Mouse (Mus musculus) layer of hippocampus, adult 9-10 months (tissue): ENCODE measurements around the gene Cbfb.
"Not testable (repeated sequence)": the region's sequence is repeated elsewhere in the genome, so short reads cannot be mapped to it uniquely, and the experiment has no call there.

ENCODE experiments used
- DNase-seq: peaks from one replicate; pipeline ENCODE4 v3.0.0; 2022; ENCODE audit warnings: low spot score

Gene Cbfb

DNA sequence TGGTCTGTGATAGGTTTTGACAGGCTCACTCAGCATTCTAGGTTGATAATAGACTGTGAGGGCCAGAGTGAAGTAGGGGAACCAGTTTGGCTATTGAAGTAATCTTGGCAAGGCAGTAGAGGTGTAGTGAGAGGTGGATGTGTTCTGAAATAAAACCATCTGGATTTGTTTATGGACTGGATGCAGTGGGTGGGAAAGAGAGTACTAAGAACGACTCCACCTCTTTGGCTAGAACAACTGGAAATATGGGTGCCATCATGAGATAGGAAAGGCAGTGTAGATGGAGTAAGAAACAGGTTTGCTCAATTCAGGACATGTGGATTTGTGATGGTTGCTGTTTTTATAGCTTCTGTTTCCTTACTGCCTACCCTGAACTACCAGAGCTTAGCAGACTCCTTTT, 11.7 kb downstream of the Cbfb start:
- DNase-seq = no peak

DNA sequence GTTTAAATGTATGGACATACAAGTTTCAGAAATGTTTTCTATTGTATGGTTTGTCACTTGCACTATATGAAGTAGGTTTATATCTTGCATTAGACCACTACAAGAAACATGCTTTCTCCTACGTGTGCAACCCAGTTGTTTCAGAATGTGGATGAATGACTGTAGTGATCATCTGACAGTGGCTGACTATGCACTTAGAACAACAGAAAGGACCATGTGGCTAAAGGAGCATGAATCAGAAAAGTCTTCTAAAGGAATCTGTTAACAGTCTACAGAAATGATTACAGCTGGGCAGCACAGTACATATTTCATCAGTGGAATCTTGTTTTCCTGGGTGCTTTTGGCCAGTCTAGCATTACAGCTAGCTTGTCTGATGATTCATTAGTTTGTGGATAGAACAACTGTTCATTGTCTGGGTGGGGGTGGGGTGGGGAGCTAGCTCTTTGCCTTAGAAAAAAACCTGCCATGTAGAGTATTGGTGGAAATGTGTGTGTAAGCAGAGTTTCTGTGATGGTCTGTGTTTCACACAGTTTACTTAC, 16.1 kb downstream of the Cbfb start:
- no peak for DNase-seq

DNA sequence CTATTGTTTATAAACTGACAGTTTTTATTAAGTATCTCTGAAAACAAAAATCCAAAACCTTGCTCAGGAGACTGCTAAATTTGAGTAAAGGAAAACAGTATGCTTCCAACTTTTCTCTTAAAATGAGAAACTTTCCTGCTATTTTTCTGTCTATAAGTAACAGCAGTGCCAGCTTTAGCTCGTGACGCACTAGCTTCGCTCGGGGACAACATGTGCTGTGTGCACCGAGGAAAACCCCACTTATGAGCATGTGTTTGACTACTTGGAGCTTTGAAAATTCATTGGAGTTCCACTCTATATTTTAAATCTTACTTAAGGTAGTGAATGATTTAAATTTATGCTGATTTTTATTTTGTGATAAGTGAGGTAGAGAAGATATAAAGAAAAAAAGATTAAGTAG, 21.7 kb downstream of the Cbfb start:
- DNase-seq = no peak

DNA sequence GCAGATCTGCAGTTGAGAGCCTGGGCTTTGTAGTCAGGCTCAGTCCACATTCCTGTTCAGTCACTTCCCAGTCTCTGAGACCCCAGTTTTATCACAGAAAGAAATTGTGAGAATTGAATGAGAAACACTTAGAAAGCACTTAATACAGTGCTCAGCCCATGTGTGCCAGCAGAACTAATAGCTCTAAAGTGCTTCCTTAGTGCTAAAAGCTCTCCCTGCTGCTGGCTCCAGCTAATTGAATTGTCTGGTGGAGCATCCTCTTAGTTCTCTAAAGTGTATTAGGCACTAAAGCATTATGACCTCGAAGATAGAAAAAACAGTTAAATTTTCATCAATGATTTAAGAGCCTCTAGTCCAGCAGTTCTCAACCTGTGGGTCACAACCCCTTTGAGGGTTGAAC, 35.3 kb downstream of the Cbfb start:
- no peak for DNase-seq

DNA sequence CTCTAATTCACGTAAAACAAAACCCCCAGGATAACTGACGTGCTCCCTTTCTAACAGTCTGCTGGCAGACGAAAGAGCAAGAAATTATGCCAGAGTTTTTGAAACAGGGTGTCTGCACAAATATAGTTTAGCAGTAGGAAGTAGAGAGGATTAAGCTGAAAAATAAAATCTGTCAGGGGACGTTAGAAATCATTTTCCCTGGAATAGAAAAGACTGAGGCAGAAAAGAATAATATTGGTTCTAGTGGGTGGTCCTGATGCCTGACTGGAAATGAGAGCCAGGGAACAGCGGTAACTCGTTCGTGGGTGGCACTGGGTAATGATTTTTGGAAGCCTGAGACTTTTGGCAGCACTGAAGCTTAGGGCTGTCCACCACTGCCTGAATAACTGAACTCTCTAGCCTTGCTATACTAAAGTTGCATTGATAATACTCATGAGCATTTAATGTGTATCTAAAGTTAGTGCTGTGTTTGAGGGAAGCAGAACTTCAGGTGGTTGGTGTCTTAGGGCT, 36.3 kb downstream of the Cbfb start:
- peak; percentile 18 for DNase-seq

DNA sequence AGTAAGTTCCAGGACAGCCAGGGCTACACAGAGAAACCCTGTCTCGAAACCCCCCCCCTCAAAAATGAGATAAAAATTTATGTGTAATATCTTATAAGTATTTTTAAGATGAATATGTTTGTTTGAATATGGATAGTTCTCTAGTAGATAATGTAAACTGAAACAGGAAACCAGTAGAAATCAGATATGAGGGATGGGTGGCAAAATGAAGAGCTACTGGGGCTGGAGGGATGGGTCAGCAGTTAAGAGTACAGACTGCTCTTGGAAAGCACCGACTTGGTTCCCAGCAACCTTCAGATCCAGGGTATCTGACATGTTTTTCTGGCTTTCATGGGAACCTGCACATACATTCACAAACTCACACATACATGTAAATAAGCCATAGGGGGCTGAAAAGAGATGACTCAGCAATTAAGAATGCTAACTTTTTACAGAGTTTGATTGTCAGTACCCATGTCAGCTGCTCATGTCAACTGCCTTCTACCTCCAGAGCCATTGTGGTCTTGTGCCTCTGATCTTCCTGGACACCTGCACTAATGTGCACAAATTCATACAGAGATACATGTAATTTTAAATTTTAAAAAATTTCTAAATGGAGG, 37.3 kb downstream of the Cbfb start:
- no peak for DNase-seq

DNA sequence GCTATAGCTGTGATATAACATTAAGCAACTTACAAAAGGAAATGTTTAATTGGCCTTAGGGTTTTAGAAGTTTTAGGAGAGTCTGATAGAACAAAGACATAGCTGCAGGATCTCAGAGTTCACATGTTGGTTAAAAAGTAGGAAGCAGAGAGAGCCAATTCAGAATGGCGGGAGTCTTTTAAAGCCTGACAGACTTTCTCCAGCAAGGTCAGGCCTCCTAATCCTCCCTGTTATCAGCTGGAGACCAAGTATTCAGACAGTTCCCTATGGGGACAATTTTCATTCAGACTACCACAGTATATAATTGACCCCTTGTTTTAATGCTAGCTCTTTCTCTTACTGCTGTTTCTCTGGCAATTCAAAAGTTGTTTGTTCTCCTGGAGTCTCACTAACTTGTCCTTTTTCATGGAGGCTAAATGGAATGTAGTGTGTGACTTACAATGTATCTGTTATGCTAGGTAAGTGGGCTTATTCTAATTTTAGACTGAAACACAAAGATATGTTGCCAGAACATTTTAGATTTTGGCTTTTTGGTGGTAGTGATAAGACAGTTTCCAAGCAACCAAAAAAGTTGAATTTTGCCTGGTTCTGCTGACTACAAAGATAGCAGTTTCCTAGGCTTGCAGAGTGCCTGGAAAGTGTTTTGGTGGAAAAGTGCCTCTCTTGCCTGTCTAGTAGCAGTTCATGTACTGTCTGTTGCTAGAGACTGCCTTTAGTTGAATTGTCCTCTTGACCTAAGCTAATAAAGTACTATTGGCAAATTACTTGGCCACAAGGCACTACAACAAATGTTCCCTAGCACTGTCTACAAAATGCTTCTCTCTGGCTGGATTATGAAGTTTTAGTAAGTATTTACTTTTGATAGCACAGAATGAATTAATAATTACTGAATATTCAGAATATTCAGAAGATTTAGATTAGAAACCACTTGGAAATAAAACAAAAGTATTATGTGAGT, 39.0 kb downstream of the Cbfb start:
- DNase-seq = no peak

DNA sequence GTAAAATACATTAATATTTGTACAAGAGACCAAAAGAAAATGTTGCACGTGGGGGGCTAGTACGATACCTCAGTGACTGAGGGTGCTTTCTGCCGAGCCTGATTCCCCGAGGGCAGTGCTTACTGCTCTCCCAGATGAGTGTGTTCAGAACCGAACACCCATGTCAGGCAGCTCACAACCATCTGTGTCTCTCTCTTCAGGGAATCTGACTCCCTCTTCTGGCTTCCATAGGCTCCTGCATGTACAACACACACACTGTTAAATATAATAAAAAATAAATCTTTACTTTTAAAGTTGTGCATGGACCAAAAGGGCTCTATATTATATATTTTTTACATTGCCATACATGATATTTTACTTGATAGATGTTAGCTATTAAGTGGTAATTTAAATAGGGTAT, 43.6 kb downstream of the Cbfb start:
- DNase-seq = no peak

DNA sequence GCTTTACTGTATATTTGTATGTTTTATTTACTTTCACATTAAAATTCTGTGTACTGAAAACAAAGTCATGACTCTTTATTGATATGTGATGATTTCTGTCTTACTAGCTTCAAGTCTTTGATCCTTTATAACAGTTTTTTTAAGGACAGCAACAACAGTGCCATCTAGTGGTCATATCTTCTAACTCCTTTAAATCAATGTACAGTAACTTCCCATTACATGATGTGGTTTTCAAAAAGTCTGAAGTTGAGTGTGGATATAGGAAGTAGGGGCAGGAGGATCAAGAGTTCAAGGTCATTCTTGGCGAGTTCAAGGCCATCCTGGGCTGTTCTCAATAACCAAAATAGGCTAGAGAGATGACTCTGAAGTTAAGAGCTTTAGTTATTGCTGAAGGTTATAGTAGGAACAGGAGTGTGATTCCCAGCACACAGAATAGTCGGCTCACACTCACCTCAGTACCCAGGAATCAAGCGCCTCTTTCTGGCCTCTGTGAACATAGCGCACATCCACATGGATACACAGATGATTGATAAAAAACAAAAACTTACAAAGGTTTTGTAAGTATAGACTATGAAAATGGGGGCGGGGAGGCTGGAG, 47.5 kb downstream of the Cbfb start:
- DNase-seq = peak; percentile 81

DNA sequence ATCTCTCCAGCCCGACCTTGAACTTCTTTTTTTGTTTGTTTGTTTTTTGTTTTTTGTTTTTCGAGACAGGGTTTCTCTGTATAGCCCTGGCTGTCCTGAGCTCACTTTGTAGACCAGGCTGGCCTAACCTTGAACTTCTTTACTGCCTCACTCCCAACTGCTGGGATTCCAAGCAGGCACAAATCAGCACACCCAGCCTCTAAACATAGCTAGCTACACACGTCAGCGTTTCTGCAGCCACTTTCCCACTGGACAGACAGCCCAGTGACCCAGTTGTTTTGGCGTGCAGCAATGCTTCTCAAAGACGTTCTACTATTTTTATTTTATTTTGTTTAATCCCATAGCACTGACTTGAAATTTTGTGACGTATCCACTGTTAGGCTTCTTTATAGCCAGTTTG, 53.4 kb downstream of the Cbfb start:
- DNase-seq = no peak

DNA sequence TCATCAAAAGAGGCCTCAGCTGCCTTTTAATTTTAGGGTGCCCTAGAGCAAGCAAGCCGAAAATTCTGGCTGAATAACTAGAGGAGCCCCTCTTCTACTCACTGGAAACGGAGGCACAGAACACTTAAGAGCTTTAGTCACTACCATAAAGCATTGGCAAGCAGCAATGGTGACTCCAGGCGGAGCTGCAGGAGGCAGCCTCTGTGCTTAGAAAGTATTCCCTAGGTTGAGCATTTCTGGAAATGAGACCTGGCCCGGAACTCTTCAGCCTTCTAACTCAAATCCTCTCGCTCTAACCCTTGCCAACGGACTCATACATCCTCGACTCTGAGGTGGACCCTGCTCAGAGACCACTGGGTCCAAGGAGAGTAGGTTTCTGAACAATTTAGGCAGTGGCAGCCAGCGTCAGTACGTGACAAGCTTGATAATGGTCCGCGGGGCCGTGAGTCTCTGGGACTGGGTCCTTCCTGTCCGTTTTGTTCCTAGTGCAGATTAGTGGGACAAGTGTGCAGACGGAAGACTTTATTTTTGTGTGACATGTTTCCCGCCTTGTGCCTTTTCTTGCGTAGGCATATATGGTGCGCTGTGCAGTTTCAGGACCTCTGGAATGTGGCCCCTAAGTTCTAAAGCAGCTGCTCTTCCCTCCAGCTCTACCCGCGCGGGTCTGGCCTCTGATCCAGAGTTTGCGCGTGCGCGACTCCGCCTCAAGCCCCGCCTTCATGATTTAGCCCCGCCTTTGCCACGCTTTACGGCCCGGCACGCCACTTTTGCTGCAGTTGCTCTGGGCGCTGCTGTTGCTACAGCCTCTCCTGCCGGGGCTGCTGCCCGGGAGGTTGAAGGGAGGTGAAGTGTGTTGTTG, 54.2 kb downstream of the Cbfb start, which contains the start of gene D230025D16Rik:
TSS of gene D230025D16Rik (plus strand) at position 733 of the 859 bp plus-strand sequence.
- peak; percentile 78 for DNase-seq

DNA sequence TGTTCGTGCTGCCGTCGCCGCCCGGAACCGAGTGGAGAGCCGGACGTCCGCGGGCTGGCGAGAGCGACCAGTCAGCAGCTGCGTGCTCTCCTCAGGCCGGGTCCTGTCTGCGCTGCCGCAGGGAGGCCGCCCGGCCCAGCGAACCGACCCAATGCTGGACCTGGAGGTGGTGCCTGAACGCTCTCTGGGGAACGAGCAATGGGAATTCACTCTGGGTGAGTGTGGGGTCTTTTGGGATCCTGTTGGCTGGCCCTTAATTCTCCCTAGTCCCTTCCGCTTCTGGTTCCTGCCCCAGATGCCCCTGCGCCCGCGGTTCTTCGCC, 54.8 kb downstream of the Cbfb start:
- DNase-seq = no peak

DNA sequence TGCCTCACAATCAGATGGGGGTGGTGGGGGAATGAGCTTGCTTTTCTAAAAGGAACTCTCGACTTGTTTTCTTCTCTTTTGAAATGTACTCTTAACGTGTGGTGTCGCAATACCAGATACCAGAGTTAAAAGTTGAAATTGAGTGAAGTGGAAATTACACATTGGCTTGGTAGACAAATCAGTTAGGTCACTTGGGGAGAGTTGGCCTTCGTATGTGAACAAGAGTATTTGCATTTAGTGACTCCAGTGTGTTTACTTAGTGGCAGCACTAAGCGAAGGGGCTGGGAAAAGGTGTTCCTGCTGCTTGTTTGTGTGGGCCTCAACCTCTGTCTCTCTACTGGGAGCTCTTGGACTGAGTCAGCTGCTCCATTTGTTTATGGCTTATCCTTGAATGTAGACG, 55.4 kb downstream of the Cbfb start:
- DNase-seq = no peak

DNA sequence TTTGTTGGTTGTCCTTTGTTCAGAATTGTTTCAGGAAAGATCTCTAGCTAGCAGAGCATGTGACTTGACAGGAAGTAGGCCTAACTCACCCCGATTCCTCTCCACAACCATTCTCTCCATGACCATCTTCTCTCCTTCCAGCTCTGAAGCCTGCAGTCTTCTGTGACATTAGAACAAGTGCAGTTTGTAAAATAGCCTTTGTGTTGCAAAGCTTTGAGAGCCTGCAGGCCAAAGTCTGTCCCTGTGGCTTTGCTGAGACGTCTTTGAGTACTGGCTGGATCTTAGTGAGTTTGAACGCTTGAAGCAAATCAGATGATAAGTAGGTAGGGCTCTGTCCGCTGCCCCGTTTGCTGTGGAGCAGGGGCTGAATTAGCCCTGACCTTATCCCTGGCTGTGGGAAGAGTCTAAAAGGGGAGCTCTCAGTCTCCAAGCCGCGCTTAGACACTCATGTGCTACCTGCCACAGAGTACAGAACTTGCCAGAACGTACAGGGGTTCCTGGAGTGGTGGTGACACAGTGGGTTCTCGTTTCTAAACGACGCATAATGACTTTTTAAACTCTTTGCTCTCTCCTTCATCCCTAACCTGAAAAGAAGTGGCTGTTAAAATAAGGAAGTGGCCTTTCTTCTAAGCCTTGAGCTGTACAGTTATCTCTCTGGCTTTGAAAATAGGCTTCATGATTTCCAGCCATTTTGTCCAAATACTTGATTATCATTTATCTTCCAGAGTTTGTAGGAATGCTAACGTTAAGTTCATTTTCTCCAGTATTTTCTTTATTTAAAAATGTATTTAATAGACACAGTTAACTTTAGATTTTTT, 61.2 kb downstream of the Cbfb start:
- DNase-seq = no peak

DNA sequence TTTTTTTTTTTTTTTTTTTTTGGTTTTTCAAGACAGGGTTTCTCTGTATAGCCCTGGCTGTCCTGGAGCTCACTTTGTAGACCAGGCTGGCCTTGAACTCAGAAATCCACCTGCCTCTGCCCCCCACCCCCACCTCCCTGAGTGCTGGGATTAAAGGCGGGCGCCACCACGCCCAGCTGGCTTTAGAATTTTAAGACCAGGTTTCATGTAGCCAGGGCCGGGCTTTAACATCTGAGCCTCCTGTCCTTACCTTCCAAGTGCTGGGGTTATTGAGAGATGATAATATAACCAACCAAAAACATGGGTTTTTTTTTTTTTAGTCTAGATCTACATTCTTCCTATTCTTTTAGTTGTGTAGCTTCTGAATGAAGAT, 61.8 kb downstream of the Cbfb start:
- not testable (repeated sequence) for DNase-seq

DNA sequence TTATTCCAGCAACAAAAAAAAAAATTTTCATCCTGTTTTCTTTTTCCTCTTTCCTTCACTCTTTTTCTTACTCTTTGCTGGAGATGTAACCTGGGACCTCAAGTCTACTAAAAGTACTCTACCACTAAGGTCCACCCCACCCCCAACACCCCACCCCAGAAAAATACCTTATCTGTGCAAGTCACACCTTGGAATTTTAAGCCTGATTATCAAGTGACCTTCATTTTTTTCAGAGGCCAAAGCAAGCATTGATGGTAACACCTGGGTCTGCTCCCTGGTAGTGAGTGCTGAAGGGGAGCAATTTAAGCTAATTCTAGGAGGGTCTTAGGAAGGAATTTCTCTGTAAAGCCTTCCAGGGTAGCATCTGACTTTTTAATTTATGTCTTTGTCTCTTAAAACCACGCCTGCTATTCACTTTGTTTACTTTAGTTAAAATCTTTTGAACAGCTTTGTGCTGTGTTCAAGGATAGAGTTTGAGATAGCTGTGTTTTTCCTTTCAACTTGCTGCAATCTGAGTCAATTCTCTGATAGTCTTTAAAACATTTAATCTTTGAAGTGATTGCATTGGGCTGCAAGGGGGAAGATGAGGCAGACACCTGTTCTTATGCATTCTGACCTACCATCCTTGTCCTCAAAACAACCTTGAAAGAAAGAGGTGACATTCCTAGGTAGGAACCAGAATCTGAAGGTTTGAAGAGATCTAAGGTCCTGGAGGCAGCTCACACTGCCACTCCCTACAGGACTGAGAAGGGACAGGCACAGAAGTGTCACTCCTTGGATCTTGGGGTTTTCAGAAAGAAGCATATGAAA, 62.9 kb downstream of the Cbfb start:
- DNase-seq = no peak

DNA sequence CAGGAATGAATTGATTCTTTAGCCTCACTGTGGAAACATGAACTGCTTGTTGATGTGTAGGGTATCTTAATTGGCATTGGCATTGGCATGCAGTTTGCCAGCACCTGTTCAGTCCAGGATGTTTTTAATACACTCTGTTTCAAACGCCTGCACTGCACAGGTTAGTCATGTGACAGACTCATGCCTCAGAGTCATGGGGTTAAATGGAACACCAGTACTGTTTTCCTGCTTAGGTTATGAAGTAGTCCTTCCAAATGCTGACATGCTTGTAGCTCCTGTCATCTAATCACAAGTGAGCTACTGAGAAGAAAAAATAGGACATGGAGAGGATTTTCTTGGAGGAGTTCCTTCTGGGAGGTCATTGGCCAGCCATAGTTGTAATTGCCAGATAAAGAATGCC, 64.7 kb downstream of the Cbfb start:
- no peak for DNase-seq

DNA sequence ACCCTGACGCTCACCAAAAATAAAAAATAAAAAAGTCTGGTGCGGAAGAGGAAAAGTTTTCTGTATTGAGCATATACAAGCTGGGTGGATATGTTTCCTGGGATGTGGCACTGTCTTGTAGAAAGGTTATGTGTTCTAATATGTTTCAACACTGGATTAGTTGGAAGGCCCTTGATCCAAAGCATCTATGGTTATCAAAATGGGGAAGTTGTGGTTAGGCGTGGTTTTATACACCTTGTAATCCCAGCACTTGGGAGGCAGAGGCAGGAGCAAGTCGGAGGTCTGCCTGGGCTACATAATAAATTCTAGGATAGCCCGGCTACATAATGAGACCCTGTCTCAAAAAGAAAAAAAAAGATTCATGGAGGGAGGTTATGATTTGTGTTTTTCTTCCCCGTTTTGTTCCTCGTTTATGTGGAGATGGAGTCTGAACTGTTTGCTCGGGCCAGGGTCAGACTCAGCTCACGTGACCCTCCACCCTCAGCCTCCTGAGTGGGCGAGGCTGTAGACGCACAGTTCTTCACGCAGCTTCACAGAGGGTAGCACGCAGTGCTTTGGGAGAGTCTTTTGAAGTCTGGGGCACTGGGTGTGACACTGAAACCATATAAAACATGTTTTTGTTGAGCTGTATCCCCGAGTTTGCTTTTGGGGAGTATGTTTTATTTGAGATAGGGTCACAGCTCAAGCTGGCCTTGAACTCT, 67.1 kb downstream of the Cbfb start:
- DNase-seq = no peak

DNA sequence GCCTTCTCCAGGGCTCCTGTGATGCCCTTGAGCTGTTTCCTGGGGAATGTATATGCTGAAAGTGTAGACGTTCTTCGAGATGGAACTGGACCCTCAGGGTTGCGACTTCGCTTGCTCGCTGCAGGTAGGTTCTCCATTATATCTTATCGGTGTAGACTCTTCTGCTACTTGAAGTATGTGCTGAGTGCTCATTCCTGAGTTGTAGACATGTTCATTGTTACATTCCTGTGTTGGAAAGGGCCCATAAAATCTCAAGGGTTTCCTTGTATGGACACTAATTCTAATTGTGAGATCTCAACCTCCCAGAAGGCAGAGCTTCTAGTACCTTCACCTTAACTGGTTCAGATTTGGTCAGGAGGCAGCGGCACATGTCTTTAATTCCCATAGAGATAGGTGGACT, 70.5 kb downstream of the Cbfb start:
- DNase-seq = no peak

DNA sequence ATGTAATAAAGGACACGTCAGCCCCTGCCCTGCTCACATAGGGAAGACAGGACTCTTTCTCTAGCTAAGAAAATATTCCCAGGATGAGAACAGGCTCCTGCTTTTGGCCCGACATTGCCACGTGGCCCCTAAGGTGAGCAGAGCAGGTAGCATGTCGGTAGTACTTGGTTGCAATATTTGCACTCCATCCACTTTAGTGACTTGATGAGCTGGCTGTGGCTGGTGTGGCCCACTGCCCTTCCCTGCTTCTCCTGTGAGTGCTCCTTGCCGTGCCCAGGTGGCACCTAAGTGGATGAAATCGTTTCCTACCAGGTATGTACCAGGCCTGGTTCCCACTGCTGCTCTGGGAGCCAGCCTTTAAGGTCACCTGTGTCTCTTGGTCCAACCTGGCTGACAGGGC, 81.5 kb downstream of the Cbfb start:
- DNase-seq = no peak
